Mouse (Mus musculus): ENCODE measurements at regions not wholly inside any gene's neighbourhood (a gene's known extent, or its start where the extent isn't known, plus 50 kb on each side); places are given as distances from the start of the nearest gene placed in this dataset.

- no peak for DNase-seq (ENCODE audit: low spot score in 2 of 2)
These were observed 51.6 kb upstream of the Polg start for GRCm38 (mm10) chr7:79517581-79518337.

GRCm38 (mm10) chr7:79516287-79516686, 50.1 kb upstream of the Polg start:
- DNase-seq (ENCODE audit: low spot score in 2 of 2), result no peak

All from cerebellum, postnatal 4 days (tissue).